In the genomic region with DNA sequence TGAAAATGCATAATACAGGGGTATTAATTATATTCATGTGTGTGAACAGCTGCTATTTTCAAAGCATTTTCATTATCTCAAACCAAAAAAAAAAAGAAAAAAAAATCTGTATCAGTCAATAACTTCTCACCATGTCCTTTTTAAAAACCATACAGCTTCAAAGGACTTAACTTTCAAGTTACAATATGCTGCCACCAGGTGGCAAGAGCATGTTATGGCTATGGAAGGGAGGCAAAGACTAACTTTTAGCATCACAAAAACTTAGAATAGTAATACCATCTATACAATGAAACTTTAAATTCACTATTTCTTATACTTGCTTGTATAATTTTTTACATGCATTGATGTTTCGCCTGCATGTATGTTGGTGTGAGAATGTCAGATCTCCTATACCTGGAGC, we compare ENCODE assay signal across 7 mouse cellular contexts. TPM values are rescaled to one million over a fixed set of nuclear protein-coding genes. Genes with fewer than 3 reads are reported as not detected.
DNase-seq lines count a peak whose midpoint lies in the region; ATAC-seq and TF ChIP-seq lines count a peak whose summit lies in the region.

No protein-coding gene starts in this region.

- WGBS in kidney, adult 2 months = 76% methylated on average over 1 of the region's 1 CpGs
- 83% methylated on average over 1 of the region's 1 CpGs for WGBS in neural tube, embryonic 15.5 days

- no peak overlapping the region for H3K4me2 ChIP-seq in neural tube, embryonic 15.5 days

- ATAC-seq in neural tube, embryonic 15.5 days (ENCODE audit: low FRiP score) = no peak

- peak; percentile 42 for DNase-seq in kidney, adult 2 months
- no peak for DNase-seq in kidney, adult 11 months
- DNase-seq in CD4-positive helper T cell, adult 2 months (ENCODE audit: low read depth, low spot score) = peak; percentile 53
- peak; percentile 47 to 50 for DNase-seq in kidney, postnatal 25 days
- DNase-seq in thymus, postnatal 36 days = peak; percentile 11

- TF ChIP-seq CTCF in kidney, adult 2 months (conservative IDR thresholded peaks at IDR 0.05; ENCODE audit: insufficient read depth, insufficient read length, low read depth, low read length) = no peak
- peak; percentile 63 for TF ChIP-seq CTCF in E14TG2a.4 (conservative IDR thresholded peaks at IDR 0.05; ENCODE audit: low read length)

- H3K27me3 ChIP-seq in kidney, adult 2 months (replicated peaks; ENCODE audit: control insufficient read depth, insufficient read depth, low read length) = no peaks in the 10 kb centered on the region
- H3K27me3 ChIP-seq in E14TG2a.4 (ENCODE audit: insufficient read depth, low read length) = no peaks in the 10 kb centered on the region
- no peaks in the 10 kb centered on the region for H3K27me3 ChIP-seq in neural tube, embryonic 15.5 days (replicated peaks)

- no peak overlapping the region for H3K4me3 ChIP-seq in kidney, adult 2 months (ENCODE audit: insufficient read depth, low read depth, low read length)
- no peak overlapping the region for H3K4me3 ChIP-seq in E14TG2a.4 (replicated peaks; ENCODE audit: low read length)
- no peak overlapping the region for H3K4me3 ChIP-seq in neural tube, embryonic 15.5 days (replicated peaks)

- H3K9me3 ChIP-seq in E14TG2a.4 (ENCODE audit: low read length) = no peaks in the 10 kb centered on the region
- H3K9me3 ChIP-seq in neural tube, embryonic 15.5 days (replicated peaks) = no peaks in the 10 kb centered on the region

- no peak for TF ChIP-seq POLR2A in kidney, adult 2 months (IDR thresholded peaks at IDR 0.05; ENCODE audit: low read depth, low read length)

- no peaks in the 10 kb centered on the region for H3K4me1 ChIP-seq in kidney, adult 2 months (ENCODE audit: control insufficient read depth, insufficient read depth, low read length)
- no peaks in the 10 kb centered on the region for H3K4me1 ChIP-seq in E14TG2a.4 (replicated peaks; ENCODE audit: low read depth, low read length)
- 0 out of 2 replicates have a peak, but pooled peaks cover 5% of the 10 kb centered on the region for H3K4me1 ChIP-seq in neural tube, embryonic 15.5 days

- H3K9ac ChIP-seq in neural tube, embryonic 15.5 days (replicated peaks) = no peak overlapping the region

- no peaks in the 10 kb centered on the region for H3K36me3 ChIP-seq in kidney, adult 2 months (ENCODE audit: control insufficient read depth, insufficient read depth, low read length)
- 0 out of 2 replicates have a peak, but pooled peaks cover 3% of the 10 kb centered on the region for H3K36me3 ChIP-seq in E14TG2a.4 (ENCODE audit: insufficient read depth, low read length)
- no peaks in the 10 kb centered on the region for H3K36me3 ChIP-seq in neural tube, embryonic 15.5 days

- H3K27ac ChIP-seq in kidney, adult 2 months (ENCODE audit: insufficient read depth, low read depth, low read length) = no peak overlapping the region
- no peak overlapping the region for H3K27ac ChIP-seq in neural tube, embryonic 15.5 days (replicated peaks)

RNA-seq across cellular contexts. Expression of a gene that starts 33.6 kb away (rescaled TPM):
- polyA plus RNA-seq in kidney, adult 2 months (2012; rRNA removed) = 69.9 and 72.6 TPM in 2 replicates
- polyA plus RNA-seq in neural tube, embryonic 15.5 days (2015; fragmentation: Nextera tagmentation; extraction: Ambion mirVana) = 21.8 and 23.4 TPM in 2 replicates
